Mouse (Mus musculus) gastrocnemius, postnatal 14 days (tissue): Measurements from ENCODE around the gene Prkra. TPM values are rescaled to one million over a fixed set of nuclear protein-coding genes. Genes with fewer than 3 reads are reported as not detected.

Experiments used
- DNase-seq: peaks from one replicate; pipeline ENCODE4 v3.0.0; 2021; ENCODE audit warnings: mixed read lengths
- intact Hi-C: fragments of 180-260 bp; cut with DNase I; formaldehyde crosslinking; loops from one replicate; pipeline ENCODE4 v1.15.1; 2025; ENCODE audit warnings: low total_unique reads
- total RNA-seq, 2 experiments: library from RNA; stranded (reverse); gene quantifications; 2 replicates each; pipeline ENCODE4 v1.2.3; 2021

The Prkra gene
- total RNA-seq, 2 experiments from 2014 or later: 7.6 to 8.2 TPM

- intact Hi-C loops: no loop called here
Observed at GRCm38 (mm10) chr2:76592401-76592924, 55.4 kb downstream of the Prkra start.

GRCm38 (mm10) chr2:76590221-76590620 is 57.6 kb downstream of the Prkra start:
- intact Hi-C loops: no loop called here
- no peak for DNase-seq

More at GRCm38 (mm10) chr2:76592401-76592924, 55.4 kb downstream of the Prkra start:
- no peak for DNase-seq

GRCm38 (mm10) chr2:76586906-76587305 is 60.9 kb downstream of the Prkra start:
- no peak for DNase-seq
- intact Hi-C loops: no loop called here

- intact Hi-C loops: no loop called here
- no peak for DNase-seq
Observed at GRCm38 (mm10) chr2:76585090-76585489, 62.7 kb downstream of the Prkra start.

Other genes with a start within 250 kb of the Prkra start
- gene Osbpl6, start 241.5 kb downstream of the Prkra start, total RNA-seq: 10 to 100 TPM; 16.1 to 20.3 TPM
- not detected for gene Pjvk, start 461 bp upstream of the Prkra start, total RNA-seq
- gene Fkbp7, start 25.1 kb upstream of the Prkra start, total RNA-seq: 10 to 100 TPM; 18.8 to 22.8 TPM
- gene Plekha3, start 27.3 kb upstream of the Prkra start, total RNA-seq: 1 to 10 TPM; 7.5 to 8.8 TPM